27 mouse cellular contexts compared by ENCODE assay signal in genomic region chr9:54071474-54072095, GRCm38 (mm10). TPM values are rescaled to one million over a fixed set of nuclear protein-coding genes. Genes with fewer than 3 reads are reported as not detected.
"Had no signal": no experiment of that assay in that cellular context is flagged by ENCODE, and none has a peak within 500 bp of the region (broad histone marks: within the 10 kb centered on the region; RNA-seq: fewer than 3 reads in every experiment).

No protein-coding gene starts in this region.

- DNase-seq: gastrocnemius, adult 2 months; gastrocnemius, postnatal 10 days; gastrocnemius, postnatal 25 days; heart, adult 18-20 months; heart, postnatal 10 days; heart, postnatal 4 days; kidney, adult 2 months; kidney, adult 9 months; kidney, postnatal 14 days; kidney, postnatal 36 days; layer of hippocampus, postnatal 36 days; left cerebral cortex, postnatal 4 days had no signal

- H3K9me3 ChIP-seq: heart, embryonic 10.5 days; hindbrain, embryonic 10.5 days; hindbrain, embryonic 12.5 days; intestine, embryonic 15.5 days; kidney, embryonic 15.5 days; limb, embryonic 13.5 days; limb, embryonic 15.5 days; liver, embryonic 12.5 days had no signal

- H3K4me2 ChIP-seq: heart, embryonic 12.5 days; hindbrain, embryonic 12.5 days; hindbrain, embryonic 14.5 days; intestine, embryonic 15.5 days; kidney, embryonic 15.5 days; limb, embryonic 13.5 days; limb, embryonic 15.5 days; liver, embryonic 12.5 days had no signal

- ATAC-seq: hindbrain, embryonic 16.5 days; inflammation-experienced regulatory T-cells, adult 6 months; intestine, embryonic 15.5 days; intestine, postnatal 0 days; liver, embryonic 12.5 days had no signal

- H3K36me3 ChIP-seq: heart, embryonic 10.5 days; heart, embryonic 12.5 days; hindbrain, embryonic 10.5 days; hindbrain, embryonic 12.5 days; intestine, embryonic 15.5 days; kidney, embryonic 15.5 days; limb, embryonic 13.5 days; limb, embryonic 15.5 days; liver, embryonic 12.5 days had no signal

- H3K4me3 ChIP-seq: gastrocnemius, adult 2 months; heart, embryonic 10.5 days; heart, embryonic 12.5 days; hindbrain, embryonic 10.5 days; hindbrain, embryonic 12.5 days; intestine, embryonic 15.5 days; kidney, embryonic 15.5 days; limb, embryonic 13.5 days; limb, embryonic 15.5 days; liver, embryonic 12.5 days had no signal

- H3K27ac ChIP-seq: gastrocnemius, adult 2 months; heart, embryonic 10.5 days; hindbrain, embryonic 10.5 days; hindbrain, embryonic 12.5 days; hindbrain, embryonic 14.5 days; intestine, embryonic 15.5 days; kidney, embryonic 15.5 days; kidney, postnatal 0 days; limb, embryonic 13.5 days; limb, embryonic 15.5 days; liver, embryonic 12.5 days had no signal

- H3K9ac ChIP-seq: heart, embryonic 12.5 days; hindbrain, embryonic 12.5 days; hindbrain, embryonic 14.5 days; intestine, embryonic 15.5 days; kidney, embryonic 15.5 days; limb, embryonic 13.5 days; limb, embryonic 15.5 days; liver, embryonic 12.5 days had no signal

RNA-seq across cellular contexts. Expression of gene Tnfaip8l3, which starts 3.4 kb away (rescaled TPM):
- total RNA-seq: granulocyte monocyte progenitor cell, adult 5-6 weeks had no signal
- polyA plus RNA-seq: heart, embryonic 12.5 days; inflammation-experienced regulatory T-cells, adult 6 months had no signal
